Comparison of ENCODE assay signal across 15 mouse cellular contexts in genomic region chr2:59414612-59415011, GRCm38 (mm10).
"Had no signal": no experiment of that assay in that cellular context is flagged by ENCODE, and none has a peak within 500 bp of the region (broad histone marks: within the 10 kb centered on the region; RNA-seq: fewer than 3 reads in every experiment).

No protein-coding gene starts in this region.

- H3K9me3 ChIP-seq: intestine, embryonic 15.5 days; liver, embryonic 13.5 days; neural tube, embryonic 12.5 days; stomach, embryonic 15.5 days had no signal

- DNase-seq: kidney, adult 18-20 months; kidney, postnatal 10 days; layer of hippocampus, adult 9-11 months; layer of hippocampus, postnatal 36 days; liver; liver, embryonic 13.5 days; liver, postnatal 0 days; right cerebral cortex, postnatal 14 days; thymus, adult 2 months; thymus, postnatal 25 days had no signal

- H3K27me3 ChIP-seq: intestine, embryonic 15.5 days; limb, embryonic 12.5 days; liver, embryonic 13.5 days; lung, embryonic 15.5 days; neural tube, embryonic 12.5 days; stomach, embryonic 15.5 days had no signal

- H3K36me3 ChIP-seq: intestine, embryonic 15.5 days; limb, embryonic 12.5 days; liver, embryonic 13.5 days; lung, embryonic 15.5 days; neural tube, embryonic 12.5 days; stomach, embryonic 15.5 days had no signal

- H3K4me2 ChIP-seq: intestine, embryonic 15.5 days; limb, embryonic 12.5 days; liver, embryonic 13.5 days; lung, embryonic 15.5 days; neural tube, embryonic 12.5 days; stomach, embryonic 15.5 days had no signal

- ATAC-seq: intestine, embryonic 15.5 days; liver, postnatal 0 days had no signal

- H3K4me3 ChIP-seq: intestine, embryonic 15.5 days; limb, embryonic 12.5 days; liver, embryonic 13.5 days; lung, embryonic 15.5 days; neural tube, embryonic 12.5 days; stomach, embryonic 15.5 days had no signal

- H3K27ac ChIP-seq: intestine, embryonic 15.5 days; limb, embryonic 12.5 days; liver, embryonic 13.5 days; lung, embryonic 15.5 days; neural tube, embryonic 12.5 days; stomach, embryonic 15.5 days had no signal

- H3K9ac ChIP-seq: intestine, embryonic 15.5 days; limb, embryonic 12.5 days; liver, embryonic 13.5 days; liver, postnatal 0 days; lung, embryonic 15.5 days; neural tube, embryonic 12.5 days; stomach, embryonic 15.5 days had no signal
